Mouse (Mus musculus): Measurements from ENCODE around the gene Tiprl. TPM values are rescaled to one million over a fixed set of nuclear protein-coding genes. Genes with fewer than 3 reads are reported as not detected.

Gene Tiprl
- polyA plus RNA-seq, 1 experiment from 2014 or later = 36.5 TPM

DNA sequence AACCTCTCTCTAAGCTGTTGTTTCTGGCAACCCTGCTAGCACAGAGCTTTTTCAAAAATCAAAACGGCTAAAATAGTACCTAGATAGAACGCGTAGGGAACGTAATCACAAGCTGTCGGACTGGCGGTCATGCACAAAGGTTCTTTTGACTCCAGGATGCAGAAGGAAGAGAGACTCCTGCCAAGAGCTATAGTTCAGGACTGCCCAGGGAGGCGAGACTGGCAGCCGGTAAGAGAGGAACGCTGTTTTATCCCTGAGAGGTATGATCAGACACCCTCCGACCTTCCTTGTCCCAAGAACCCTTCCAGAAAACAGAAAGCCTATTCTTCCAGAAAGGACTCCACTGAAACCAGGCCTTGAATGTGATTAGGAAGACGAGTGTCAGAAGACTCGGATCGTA lies 45.2 kb downstream of the Tiprl start:
- H3K27me3 ChIP-seq = no peaks in the 10 kb centered on the region
- peaks cover 40% of the 10 kb centered on the region for H3K4me1 ChIP-seq (replicated peaks)
- no peak overlapping the region for H3K4me3 ChIP-seq (replicated peaks)
- H3K9me3 ChIP-seq (replicated peaks) = no peaks in the 10 kb centered on the region
- H3K36me3 ChIP-seq (replicated peaks) = peaks cover 9% of the 10 kb centered on the region
- 82% methylated on average over 13 of the region's 13 CpGs for WGBS (ENCODE audit: insufficient replicate concordance)
- H3K9ac ChIP-seq = no peak overlapping the region
- no peak overlapping the region for H3K4me2 ChIP-seq
- ATAC-seq (ENCODE audit: insufficient read depth) = no peak
- no peak overlapping the region for H3K27ac ChIP-seq (replicated peaks)

DNA sequence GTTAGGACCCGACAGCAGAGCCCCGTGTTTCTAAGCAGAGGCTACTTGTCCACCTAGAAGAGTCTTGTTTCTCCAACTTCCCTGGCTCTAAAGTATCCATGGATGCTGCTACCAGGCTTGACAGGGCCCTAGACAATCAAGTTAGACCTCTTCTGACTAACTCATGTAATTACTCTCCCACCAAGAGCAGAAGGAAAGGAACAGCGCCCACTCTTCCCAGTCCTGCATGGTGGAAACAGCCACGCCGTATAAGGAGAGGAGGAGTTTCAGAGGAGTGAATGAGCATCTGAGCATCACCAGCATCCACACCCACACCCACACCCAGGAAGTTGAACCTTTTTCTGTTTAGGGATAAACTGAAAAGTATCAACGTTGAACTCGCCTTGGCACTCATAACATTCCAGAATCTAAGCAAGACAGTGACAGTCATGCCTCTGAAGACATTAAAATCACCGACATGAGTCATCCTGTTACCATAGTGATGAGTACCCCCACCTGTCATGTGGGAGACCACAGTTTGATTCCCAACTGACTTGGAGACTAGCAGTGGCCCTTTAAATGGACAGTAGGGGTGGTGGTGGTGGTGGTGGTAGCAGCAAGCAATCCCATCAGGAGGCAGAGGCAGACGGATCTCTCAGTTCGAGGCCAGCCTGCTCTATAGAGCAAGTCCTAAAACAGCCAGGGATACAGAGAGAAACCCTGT lies 46.1 kb downstream of the Tiprl start:
- Histone ChIP-seq H3K36me3 (replicated peaks) (peaks cover 11% of the 10 kb centered on the region), H3K9me3 (replicated peaks) (no peaks in the 10 kb centered on the region), H3K4me1 (replicated peaks) (peaks cover 44% of the 10 kb centered on the region), H3K4me2 (no peak overlapping the region), H3K4me3 (replicated peaks) (no peak overlapping the region), H3K27ac (replicated peaks) (no peak overlapping the region), H3K9ac (no peak overlapping the region), H3K27me3 (no peaks in the 10 kb centered on the region)
- no peak for ATAC-seq (ENCODE audit: insufficient read depth)
- 75% methylated on average over 10 of the region's 10 CpGs for WGBS (ENCODE audit: insufficient replicate concordance)

DNA sequence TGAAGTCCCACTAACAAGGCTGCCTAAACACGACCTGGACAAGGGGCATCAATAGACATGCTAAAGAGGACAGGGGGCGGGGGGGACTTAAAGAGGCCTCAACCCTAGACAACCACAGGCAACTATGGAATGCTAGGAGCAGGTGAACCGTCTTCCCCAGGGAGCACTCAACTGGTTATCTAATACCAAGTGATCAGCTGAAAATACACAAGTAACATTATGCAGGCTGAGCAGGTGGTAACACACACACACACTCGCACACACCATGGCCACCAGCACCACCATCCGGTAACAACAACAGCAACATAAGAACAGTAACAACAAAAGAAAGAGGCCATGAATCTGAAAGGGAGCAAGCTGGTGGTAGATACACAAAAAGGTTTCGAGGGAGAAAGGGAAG lies 46.7 kb downstream of the Tiprl start:
- ATAC-seq (ENCODE audit: insufficient read depth) = no peak
- H3K4me3 ChIP-seq (replicated peaks) = no peak overlapping the region
- no peak overlapping the region for H3K9ac ChIP-seq
- peaks cover 39% of the 10 kb centered on the region for H3K4me1 ChIP-seq (replicated peaks)
- no peaks in the 10 kb centered on the region for H3K9me3 ChIP-seq (replicated peaks)
- no peak overlapping the region for H3K4me2 ChIP-seq
- H3K27ac ChIP-seq (replicated peaks) = no peak overlapping the region
- 62% methylated on average over 6 of the region's 6 CpGs for WGBS (ENCODE audit: insufficient replicate concordance)
- peaks cover 11% of the 10 kb centered on the region for H3K36me3 ChIP-seq (replicated peaks)
- no peaks in the 10 kb centered on the region for H3K27me3 ChIP-seq

DNA sequence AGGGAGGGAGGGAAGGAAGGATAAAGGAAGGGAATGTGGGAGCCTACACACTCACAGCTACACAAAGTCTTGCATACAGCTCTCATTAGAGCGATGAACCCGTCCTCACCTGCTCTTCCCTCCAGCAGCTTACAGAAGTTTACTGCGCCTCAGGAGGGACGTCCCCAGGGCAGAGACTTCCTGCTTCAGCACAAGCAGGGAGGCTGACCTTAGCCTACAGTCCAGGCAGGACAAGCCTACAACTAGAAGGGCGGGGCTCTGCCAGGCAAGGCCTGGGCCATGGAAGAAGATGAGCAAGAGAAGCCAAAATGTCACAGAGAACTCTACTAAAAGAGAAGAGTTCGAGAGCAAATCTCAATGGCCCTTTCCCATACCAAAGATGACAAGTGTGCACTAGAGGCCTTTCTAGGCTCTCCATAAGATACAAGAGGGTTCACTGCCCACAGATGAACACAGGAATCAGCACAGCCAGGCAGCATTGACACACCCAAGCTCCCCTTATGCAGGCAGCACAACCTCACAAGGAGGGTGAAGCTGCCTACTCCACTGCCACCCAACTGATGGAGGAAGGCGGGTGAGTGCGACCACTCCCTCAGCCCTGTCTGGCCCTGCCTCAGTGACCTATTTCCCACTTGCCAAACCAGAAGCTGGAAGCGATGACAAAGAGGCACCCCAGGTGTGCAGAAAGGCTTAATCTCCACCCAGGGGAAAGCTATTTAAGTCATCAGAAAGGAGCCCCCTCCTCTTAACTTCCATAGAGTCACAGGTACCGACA lies 47.8 kb downstream of the Tiprl start:
- Histone ChIP-seq H3K27me3 (no peaks in the 10 kb centered on the region), H3K9ac (no peak overlapping the region), H3K4me3 (replicated peaks) (no peak overlapping the region), H3K9me3 (replicated peaks) (no peaks in the 10 kb centered on the region), H3K27ac (replicated peaks) (no peak overlapping the region), H3K4me2 (no peak overlapping the region), H3K36me3 (replicated peaks) (peaks cover 11% of the 10 kb centered on the region), H3K4me1 (replicated peaks) (peaks cover 32% of the 10 kb centered on the region)
- WGBS (ENCODE audit: insufficient replicate concordance) = 57% methylated on average over 10 of the region's 10 CpGs
- no peak for ATAC-seq (ENCODE audit: insufficient read depth)

DNA sequence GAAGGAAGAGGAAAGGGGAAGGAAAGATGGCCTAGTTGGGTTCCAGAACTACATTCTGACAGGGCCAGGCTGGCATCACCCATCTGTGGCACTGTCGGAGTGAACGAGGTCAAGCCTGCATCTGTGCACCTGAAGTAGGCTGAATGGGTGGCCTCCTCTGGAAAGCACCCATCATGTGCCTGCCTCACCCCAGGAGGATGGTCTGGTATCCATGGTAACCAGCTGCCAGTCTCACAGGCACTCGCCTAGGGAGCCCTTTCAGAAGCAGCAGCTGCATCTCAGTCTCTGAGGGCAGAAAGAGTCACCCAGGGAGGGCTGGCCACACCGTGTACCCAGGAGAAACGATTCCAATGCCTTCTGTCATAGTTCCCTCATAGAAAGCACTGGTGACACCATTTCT lies 49.4 kb downstream of the Tiprl start:
- Histone ChIP-seq H3K9me3 (replicated peaks) (no peaks in the 10 kb centered on the region), H3K4me2 (no peak overlapping the region), H3K27me3 (no peaks in the 10 kb centered on the region), H3K36me3 (replicated peaks) (peaks cover 18% of the 10 kb centered on the region), H3K4me3 (replicated peaks) (no peak overlapping the region), H3K9ac (no peak overlapping the region), H3K4me1 (replicated peaks) (peaks cover 18% of the 10 kb centered on the region), H3K27ac (replicated peaks) (no peak overlapping the region)
- WGBS (ENCODE audit: insufficient replicate concordance) = 44% methylated on average over 5 of the region's 5 CpGs
- ATAC-seq (ENCODE audit: insufficient read depth) = no peak; the same call in 1 of the 2 replicates

DNA sequence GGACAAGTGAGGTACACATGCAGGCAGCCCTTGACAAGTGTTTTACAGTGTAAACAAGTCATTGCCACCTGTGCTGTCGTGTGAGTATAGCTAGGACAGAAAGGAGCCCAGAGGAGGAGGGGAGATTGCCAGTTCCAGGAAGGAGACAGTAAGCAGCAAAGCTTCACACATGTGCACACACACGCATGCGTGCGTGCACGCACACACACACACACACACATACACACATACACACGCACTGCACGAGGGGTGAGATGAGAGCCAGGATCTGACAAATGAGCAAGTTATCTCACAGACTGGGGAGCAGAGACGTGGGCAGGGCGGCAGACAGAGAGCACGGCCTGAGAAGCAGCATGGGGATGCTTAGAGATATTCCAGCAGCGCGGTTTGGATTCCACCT lies 50.3 kb downstream of the Tiprl start:
- Histone ChIP-seq H3K27me3 (no peaks in the 10 kb centered on the region), H3K27ac (replicated peaks) (no peak overlapping the region), H3K36me3 (replicated peaks) (peaks cover 18% of the 10 kb centered on the region), H3K4me1 (replicated peaks) (peaks cover 18% of the 10 kb centered on the region), H3K4me2 (no peak overlapping the region), H3K9ac (no peak overlapping the region), H3K4me3 (replicated peaks) (no peak overlapping the region), H3K9me3 (replicated peaks) (no peaks in the 10 kb centered on the region)
- WGBS (ENCODE audit: insufficient replicate concordance) = 68% methylated on average over 12 of the region's 12 CpGs
- ATAC-seq (ENCODE audit: insufficient read depth) = no peak

DNA sequence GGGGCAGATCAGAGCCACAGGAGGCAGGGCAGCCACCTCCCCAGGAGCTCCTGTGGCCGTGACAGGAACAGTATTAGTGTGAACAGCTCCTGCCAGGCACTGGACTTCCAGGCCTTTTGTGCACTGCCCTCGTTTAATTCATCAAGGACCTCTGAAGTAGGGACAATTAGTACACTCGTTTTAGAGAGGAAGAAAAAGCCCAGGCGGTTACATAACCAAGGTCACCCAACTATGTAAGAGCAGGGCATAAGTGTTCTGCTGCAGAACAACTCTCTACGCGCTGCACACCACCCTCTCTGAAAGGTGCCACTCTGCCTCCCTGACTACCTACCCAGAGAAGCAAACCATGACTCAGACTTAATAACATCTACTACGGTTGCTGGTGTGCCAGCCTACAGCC lies 51.7 kb downstream of the Tiprl start:
- Histone ChIP-seq H3K27me3 (no peaks in the 10 kb centered on the region), H3K9me3 (replicated peaks) (no peaks in the 10 kb centered on the region), H3K36me3 (replicated peaks) (peaks cover 18% of the 10 kb centered on the region), H3K4me1 (replicated peaks) (peaks cover 18% of the 10 kb centered on the region), H3K27ac (replicated peaks) (no peak overlapping the region), H3K9ac (no peak overlapping the region), H3K4me3 (replicated peaks) (no peak overlapping the region), H3K4me2 (no peak overlapping the region)
- no peak for ATAC-seq (ENCODE audit: insufficient read depth)
- WGBS (ENCODE audit: insufficient replicate concordance) = 62% methylated on average over 7 of the region's 7 CpGs

DNA sequence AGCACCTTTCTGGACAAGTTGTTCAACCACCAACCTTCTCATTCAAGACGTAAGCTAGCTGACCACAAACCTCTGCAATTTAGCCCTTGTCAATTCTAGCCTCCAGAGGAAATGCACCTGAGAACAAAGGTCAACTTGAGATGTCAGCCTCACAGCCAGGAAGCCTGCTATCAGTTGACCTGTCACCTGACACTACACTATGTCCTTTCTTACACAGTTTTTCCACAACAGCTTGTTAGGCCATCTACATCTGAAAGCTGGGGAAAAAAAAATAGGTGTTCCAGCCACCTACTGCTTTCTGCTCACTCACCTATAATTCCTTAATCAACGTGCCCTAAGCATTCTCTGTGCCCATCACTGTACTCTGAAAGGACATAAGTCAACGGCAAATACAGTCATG lies 52.6 kb downstream of the Tiprl start:
- peaks cover 19% of the 10 kb centered on the region for H3K36me3 ChIP-seq (replicated peaks)
- H3K9me3 ChIP-seq (replicated peaks) = no peaks in the 10 kb centered on the region
- H3K27me3 ChIP-seq = no peaks in the 10 kb centered on the region
- peaks cover 16% of the 10 kb centered on the region for H3K4me1 ChIP-seq (replicated peaks)
- H3K4me2 ChIP-seq = no peak overlapping the region
- H3K4me3 ChIP-seq (replicated peaks) = no peak overlapping the region
- H3K9ac ChIP-seq = no peak overlapping the region
- no peak for ATAC-seq (ENCODE audit: insufficient read depth)
- no peak overlapping the region for H3K27ac ChIP-seq (replicated peaks)
- WGBS (ENCODE audit: insufficient replicate concordance) = 71% methylated on average over 3 of the region's 3 CpGs

DNA sequence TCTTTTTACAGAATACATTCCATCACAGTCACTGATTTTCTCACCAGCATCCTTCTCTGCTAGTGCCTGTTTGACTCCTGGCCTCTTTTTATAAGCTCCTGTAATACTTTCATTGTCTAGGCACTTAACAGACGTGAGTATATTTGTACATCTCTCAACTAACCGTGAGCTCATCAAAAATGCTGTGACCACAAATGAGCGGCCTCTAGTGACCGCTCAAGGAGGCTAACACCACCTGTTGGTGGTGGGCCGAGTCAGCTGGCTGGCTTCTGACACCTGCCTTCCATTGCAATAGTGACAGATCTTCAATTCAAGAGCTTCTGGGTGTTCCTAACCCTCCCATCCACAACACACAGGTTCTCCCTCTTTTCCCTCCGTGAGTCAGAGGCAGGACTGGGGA lies 53.4 kb downstream of the Tiprl start:
- H3K9ac ChIP-seq = no peak overlapping the region
- WGBS (ENCODE audit: insufficient replicate concordance) = 67% methylated on average over 6 of the region's 6 CpGs

DNA sequence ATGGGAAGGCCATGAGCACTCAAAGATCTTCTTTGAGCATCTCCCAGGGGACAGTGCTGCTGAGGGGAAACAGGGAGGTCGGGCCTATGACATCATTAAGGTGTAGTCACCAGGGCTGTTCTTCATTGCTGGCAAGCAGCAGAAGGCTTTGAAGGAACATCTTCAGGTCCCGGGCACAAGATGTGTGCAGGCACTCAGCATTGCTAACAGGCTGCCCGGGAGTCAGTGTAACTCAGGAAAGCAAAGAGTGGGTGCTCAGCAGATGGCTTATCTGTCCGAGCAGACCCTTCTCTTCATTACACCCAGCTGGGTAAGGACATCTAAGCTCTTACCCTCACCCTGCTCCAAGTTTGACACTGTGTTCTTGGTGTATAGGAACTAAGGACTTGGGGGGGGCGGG lies 57.5 kb downstream of the Tiprl start:
- 49% methylated on average over 5 of the region's 5 CpGs for WGBS (ENCODE audit: insufficient replicate concordance)
- Histone ChIP-seq H3K27ac (replicated peaks) (no peak overlapping the region), H3K4me3 (replicated peaks) (no peak overlapping the region), H3K9ac (no peak overlapping the region), H3K27me3 (no peaks in the 10 kb centered on the region), H3K9me3 (replicated peaks) (no peaks in the 10 kb centered on the region), H3K4me1 (replicated peaks) (no peaks in the 10 kb centered on the region), H3K36me3 (replicated peaks) (peaks cover 29% of the 10 kb centered on the region), H3K4me2 (no peak overlapping the region)
- ATAC-seq (ENCODE audit: insufficient read depth) = no peak

More for the DNA sequence above, 53.4 kb downstream of the Tiprl start:
- H3K27ac ChIP-seq (replicated peaks) = no peak overlapping the region
- no peak for ATAC-seq (ENCODE audit: insufficient read depth)
- peaks cover 27% of the 10 kb centered on the region for H3K36me3 ChIP-seq (replicated peaks)
- H3K4me1 ChIP-seq (replicated peaks) = 0 out of 2 replicates have a peak, but pooled peaks cover 9% of the 10 kb centered on the region
- no peak overlapping the region for H3K4me3 ChIP-seq (replicated peaks)
- no peak overlapping the region for H3K4me2 ChIP-seq
- no peaks in the 10 kb centered on the region for H3K9me3 ChIP-seq (replicated peaks)
- H3K27me3 ChIP-seq = no peaks in the 10 kb centered on the region

DNA sequence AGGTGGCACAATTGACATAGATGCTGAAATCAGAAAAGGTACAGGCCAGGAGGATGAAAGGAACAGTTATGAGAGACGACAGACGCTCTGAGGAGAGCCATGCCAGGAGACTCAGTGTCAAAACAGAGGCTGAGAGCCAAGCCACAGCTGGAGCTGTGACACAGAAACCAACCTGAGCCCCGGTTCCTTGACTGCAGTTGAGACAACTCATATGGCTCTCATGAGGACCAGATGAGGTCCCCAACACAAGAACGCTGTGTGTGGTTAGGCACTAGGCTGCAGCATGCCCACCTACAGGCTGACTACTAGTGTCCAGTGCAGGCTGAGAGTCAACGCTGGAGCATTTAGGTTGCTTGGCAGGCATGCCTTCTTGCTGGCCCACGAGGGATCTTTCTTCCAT lies 58.7 kb downstream of the Tiprl start:
- Histone ChIP-seq H3K4me1 (replicated peaks) (peaks cover 3% of the 10 kb centered on the region; the same call in 1 of the 2 replicates), H3K36me3 (replicated peaks) (peaks cover 22% of the 10 kb centered on the region)
- 66% methylated on average over 6 of the region's 6 CpGs for WGBS (ENCODE audit: insufficient replicate concordance)

More for the DNA sequence above, 58.7 kb downstream of the Tiprl start:
- no peak for ATAC-seq (ENCODE audit: insufficient read depth)
- no peaks in the 10 kb centered on the region for H3K27me3 ChIP-seq
- H3K9me3 ChIP-seq (replicated peaks) = no peaks in the 10 kb centered on the region
- H3K4me2 ChIP-seq = no peak overlapping the region
- no peak overlapping the region for H3K9ac ChIP-seq
- H3K4me3 ChIP-seq (replicated peaks) = no peak overlapping the region
- H3K27ac ChIP-seq (replicated peaks) = no peak overlapping the region

Data from liver, embryonic 15.5 days (tissue).